Mouse (Mus musculus) brown adipose tissue, adult 24 weeks (tissue): ENCODE results near the gene Rpp30. TPM values are rescaled to one million over a fixed set of nuclear protein-coding genes. Genes with fewer than 3 reads are reported as not detected.

Source experiments
- H3K27ac ChIP-seq: fragments of 200-500 bp; replicated peaks from 2 replicates; pipeline ENCODE4 v1.5.1; 2012; ENCODE audit warnings: low read depth, mild to moderate bottlenecking, low read length
- H3K4me1 ChIP-seq: fragments of 200-500 bp; 2 replicates; pipeline ENCODE4 v1.6.1; 2012; ENCODE audit warnings: low read length, mixed read lengths; ENCODE audit not compliant: control insufficient read depth, insufficient read depth, insufficient read length
- H3K4me3 ChIP-seq: fragments of 200-500 bp; 2 replicates; pipeline ENCODE4 v1.5.1; 2012; ENCODE audit warnings: low read depth, mild to moderate bottlenecking, low read length, moderate library complexity; ENCODE audit not compliant: insufficient read depth
- polyA plus RNA-seq: library from polyadenylated mRNA; stranded (reverse); fragments of >200 nt; gene quantifications from 2 replicates; pipeline ENCODE4 v1.2.4, GENCODE M21; 2012; ENCODE audit not compliant: missing spikeins, insufficient read depth, insufficient read length

Gene Rpp30
- polyA plus RNA-seq, 1 experiment = 25.8 TPM

DNA sequence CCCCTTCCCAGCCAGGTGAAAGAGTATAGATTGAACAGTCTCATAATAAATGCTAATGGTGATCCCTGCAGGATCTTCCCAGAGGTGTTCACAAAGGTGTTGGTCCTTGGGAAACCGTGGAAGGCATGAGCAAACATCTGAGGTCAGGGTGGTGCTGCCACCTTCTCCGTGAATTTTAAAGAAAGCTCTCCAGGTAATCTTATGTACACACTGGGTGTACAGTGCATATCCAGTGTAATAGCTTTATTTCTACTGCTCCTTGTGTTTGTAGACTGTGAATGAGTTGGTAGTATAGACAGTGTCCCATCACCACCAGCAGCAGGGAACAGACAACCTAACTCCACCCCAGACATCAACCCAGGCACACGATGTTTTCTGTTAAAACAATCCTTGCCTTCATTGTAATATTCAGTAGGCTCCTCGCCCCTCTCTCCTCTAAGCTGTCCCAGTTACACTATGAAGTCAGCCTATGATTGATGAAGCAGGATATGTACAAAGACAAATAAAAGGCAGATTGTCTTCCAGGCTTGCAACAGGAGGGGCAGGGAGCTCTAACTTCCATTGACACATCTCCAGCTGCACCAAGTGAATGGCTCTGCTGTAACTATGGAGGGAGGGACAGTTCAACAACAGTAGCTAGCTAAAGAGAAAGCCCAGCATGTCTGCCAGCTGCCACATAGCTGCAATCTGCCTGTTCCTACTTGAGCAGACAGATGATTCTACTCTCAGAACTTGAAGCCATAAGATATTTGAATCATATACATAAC is 66.9 kb downstream of the Rpp30 start:
- no peak overlapping the region for H3K27ac ChIP-seq
- no peaks in the 10 kb centered on the region for H3K4me1 ChIP-seq
- no peak overlapping the region for H3K4me3 ChIP-seq

Other genes with a start within 250 kb of the Rpp30 start
- gene Htr7, start 26.2 kb upstream of the Rpp30 start, polyA plus RNA-seq = not detected in 2 replicates
- not detected in 2 replicates for gene Ankrd1, start 36.4 kb downstream of the Rpp30 start, polyA plus RNA-seq